Mouse (Mus musculus): ENCODE data around the gene Cd300e. TPM values are rescaled to one million over a fixed set of nuclear protein-coding genes. Genes with fewer than 3 reads are reported as not detected.

Gene Cd300e
- total RNA-seq (2021), result not detected
- long read RNA-seq, result 0 reads

- DNase-seq (ENCODE audit: low spot score in 2 of 2), result no peak
These were observed at the start of gene Cd300e for GRCm38 (mm10) chr11:115062077-115062476. TSS of gene Cd300e (minus strand) at chr11:115062177.

DNA sequence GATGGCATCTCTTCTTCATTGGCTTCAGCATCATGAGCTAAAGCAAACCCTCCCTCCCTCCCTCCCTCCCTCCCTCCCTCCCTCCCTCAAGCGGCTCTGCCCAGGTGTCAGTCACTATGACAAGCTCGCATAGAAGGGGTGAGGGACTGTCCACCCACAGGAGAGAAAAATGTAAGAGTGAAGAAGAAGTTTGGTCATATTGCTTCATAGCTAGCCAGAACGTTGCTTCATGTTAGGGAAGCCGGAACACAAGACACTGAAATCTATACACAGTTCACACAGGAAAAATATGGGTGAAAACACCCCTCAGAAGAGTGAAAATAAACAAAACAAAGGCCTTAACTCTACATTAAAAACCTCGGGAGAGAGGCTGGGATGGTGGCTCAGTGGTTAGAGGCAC lies 48.3 kb upstream of the Cd300e start:
- DNase-seq (ENCODE audit: low spot score in 2 of 2), result no peak

DNA sequence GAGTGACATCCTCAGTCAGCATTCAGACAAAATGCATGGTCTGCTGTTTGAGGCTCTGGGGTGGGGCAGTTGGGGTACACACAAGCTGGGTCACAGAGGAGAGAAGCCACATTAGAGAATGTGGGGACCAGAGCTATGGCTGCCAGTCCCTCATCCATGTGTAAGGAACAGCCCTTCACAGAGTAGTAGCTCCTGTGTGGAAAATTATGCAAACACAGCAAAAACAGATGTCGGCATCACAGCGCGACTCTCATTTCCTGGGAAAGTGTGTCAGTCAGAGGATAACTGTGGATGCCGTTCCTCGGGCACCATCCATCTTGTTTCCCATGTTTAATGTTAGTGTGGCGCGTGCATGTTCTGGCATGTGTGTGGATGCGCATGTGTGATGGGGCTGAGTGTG lies 46.2 kb upstream of the Cd300e start:
- no peak for DNase-seq (ENCODE audit: low spot score in 2 of 2)

DNA sequence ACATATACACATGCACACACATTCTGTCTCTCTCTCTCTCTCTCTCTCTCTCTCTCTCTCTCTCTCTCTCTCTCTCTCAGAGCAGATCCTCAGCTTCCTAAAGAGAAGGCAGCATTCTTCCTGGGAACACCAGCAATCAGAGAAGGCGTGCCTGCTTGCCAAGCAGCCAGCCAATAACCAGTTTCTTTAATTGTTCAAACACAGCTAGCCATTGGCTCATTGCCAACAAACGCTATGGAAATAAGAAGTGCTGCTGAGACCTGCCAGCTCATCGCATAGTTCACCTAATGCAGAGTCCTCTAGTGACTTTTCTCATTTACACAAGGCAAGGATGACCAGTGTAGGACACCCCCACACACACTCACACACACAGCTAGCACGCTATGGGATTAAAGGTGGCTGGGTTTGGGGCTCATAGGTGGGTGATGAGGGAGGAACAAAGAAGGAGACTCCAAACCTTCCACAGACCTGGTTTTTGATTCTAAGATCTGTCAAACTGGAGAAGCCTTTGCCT lies 45.5 kb upstream of the Cd300e start:
- no peak for DNase-seq (ENCODE audit: low spot score in 2 of 2)

DNA sequence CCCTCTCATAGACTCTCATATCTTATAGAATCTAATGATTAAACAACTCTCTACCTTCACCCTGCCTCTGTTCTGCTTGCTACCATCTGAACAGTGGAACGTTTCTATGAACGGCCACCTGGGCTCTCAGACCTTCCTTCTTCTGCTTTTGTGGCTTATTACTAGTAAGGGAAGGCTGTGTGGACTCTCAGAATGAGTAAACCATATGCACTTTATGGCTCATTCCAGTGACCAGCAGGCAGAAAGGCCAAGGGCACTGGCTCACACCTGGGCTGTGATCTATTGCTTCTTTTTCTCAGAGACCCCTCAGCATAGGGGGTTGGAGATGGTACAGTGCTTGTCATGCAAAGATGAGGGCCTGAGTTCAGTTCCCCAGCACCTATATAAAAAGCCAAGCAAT lies 44.7 kb upstream of the Cd300e start:
- DNase-seq (ENCODE audit: low spot score in 2 of 2), result no peak

GRCm38 (mm10) chr11:115104769-115105563 lies 43.0 kb upstream of the Cd300e start:
- no peak for DNase-seq (ENCODE audit: low spot score in 2 of 2)

GRCm38 (mm10) chr11:115103470-115104413 lies 41.8 kb upstream of the Cd300e start:
- DNase-seq (ENCODE audit: low spot score in 2 of 2), result no peak

- DNase-seq (ENCODE audit: low spot score in 2 of 2), result no peak
These were observed 40.1 kb upstream of the Cd300e start for GRCm38 (mm10) chr11:115102116-115102515.

- DNase-seq (ENCODE audit: low spot score in 2 of 2), result no peak
These were observed 39.7 kb upstream of the Cd300e start for GRCm38 (mm10) chr11:115101615-115102051.

GRCm38 (mm10) chr11:115100741-115101140 lies 38.8 kb upstream of the Cd300e start:
- DNase-seq (ENCODE audit: low spot score in 2 of 2), result no peak

GRCm38 (mm10) chr11:115100032-115100621 lies 38.1 kb upstream of the Cd300e start:
- no peak for DNase-seq (ENCODE audit: low spot score in 2 of 2)

GRCm38 (mm10) chr11:115099241-115099840 lies 37.4 kb upstream of the Cd300e start:
- DNase-seq (ENCODE audit: low spot score in 2 of 2), result no peak

- peak; percentile 26 to 48 for DNase-seq (ENCODE audit: low spot score in 2 of 2)
These were observed 36.4 kb upstream of the Cd300e start for GRCm38 (mm10) chr11:115098203-115098932.

DNA sequence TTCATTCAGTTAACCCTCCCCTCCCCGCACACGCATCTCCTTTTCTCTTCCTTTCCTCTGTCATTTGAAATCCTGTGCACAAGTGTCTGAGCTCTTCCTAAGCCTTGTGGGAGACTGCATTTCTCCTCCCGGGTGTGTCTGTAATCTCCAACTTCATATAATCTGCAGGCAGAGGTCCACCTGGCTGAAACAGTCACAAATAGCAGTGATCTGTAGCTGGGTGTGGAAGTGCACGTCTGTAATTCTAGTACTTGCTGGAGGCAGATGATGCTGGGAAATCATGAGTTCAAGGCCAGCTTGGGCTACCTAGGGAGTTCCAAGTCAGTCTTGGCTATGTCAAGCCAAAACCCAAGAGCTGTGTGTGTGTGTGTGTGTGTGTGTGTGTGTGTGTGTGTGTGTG lies 30.2 kb upstream of the Cd300e start:
- no peak for DNase-seq (ENCODE audit: low spot score in 2 of 2)

GRCm38 (mm10) chr11:115091362-115091901 lies 29.5 kb upstream of the Cd300e start, which contains the start of gene Rab37:
TSS of gene Rab37 (plus strand) at chr11:115091431.
- no peak for DNase-seq (ENCODE audit: low spot score in 2 of 2)

GRCm38 (mm10) chr11:115089853-115090252 lies 27.9 kb upstream of the Cd300e start:
- no peak for DNase-seq (ENCODE audit: low spot score in 2 of 2)

GRCm38 (mm10) chr11:115086213-115086612 lies 24.2 kb upstream of the Cd300e start:
- DNase-seq (ENCODE audit: low spot score in 2 of 2), result no peak

DNA sequence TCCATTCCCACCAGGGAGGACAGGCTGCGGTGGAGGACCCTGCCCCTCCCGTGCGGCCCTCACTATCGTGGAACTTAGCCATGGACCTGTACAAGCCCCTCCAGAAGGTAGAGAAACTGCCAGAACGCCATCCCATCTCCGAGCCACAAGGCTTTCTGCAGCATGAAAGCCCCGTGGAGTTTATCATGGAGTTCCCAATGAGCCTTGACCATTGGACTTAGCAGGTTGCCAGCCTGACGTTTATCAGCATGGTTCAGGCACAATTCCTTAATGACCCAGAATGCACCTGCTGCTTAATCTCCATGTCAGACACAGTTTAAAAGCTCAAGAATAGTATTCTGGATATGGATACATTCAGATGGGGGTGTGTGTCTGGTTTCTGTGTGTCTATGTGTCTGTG lies 23.1 kb upstream of the Cd300e start:
- DNase-seq (ENCODE audit: low spot score in 2 of 2), result no peak

DNA sequence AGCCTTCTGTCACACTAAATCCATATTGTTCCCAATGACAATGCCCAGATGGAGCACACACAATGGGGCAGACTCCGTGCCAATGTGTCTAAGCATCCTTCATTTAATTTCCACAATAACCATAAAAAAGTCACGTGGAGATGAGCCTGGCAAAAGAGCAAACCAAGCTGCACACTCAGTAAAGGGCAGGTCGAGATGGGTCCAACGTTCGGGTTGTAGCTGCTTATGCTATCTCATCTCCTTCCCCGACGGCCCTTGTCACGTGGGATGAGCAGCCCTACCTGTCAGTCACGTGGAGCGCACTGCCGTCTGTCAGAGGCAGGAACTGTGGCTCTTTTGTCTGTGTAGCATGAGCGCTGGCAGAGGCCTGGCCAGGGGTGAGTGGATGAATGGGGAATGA lies 22.6 kb upstream of the Cd300e start:
- no peak for DNase-seq (ENCODE audit: low spot score in 2 of 2)
